Mouse (Mus musculus): ENCODE data around the gene Lin28a. TPM values are rescaled to one million over a fixed set of nuclear protein-coding genes. Genes with fewer than 3 reads are reported as not detected.

Gene Lin28a
- polyA plus RNA-seq (2015; fragmentation: Nextera tagmentation; extraction: Ambion mirVana) = 1.8 and 2.0 TPM in 2 replicates

DNA sequence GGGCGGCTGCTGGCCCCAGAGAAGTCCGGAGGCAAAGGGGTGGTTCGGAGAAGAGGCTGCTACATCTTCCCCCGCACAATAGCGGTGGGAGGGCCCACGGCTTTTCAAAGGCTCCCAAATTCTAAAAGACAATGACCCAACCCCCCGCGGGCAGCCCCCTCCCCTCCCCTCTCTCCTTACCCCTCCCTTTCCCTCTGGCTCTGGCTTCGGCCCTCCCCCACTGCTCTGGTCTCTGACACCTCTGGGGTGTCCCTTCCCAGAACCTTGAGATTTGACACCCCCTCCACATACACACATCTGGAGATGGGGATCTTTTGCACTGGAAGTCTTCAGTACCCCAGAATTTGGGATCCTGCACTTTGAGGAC, at the start of gene Lin28a:
Lin28a (minus strand) TSS at position 63 of the 367 bp plus-strand sequence.
- ATAC-seq (ENCODE audit: low read depth) = no peak
- peak within 1 kb of the TSS; percentile 41 for H3K4me3 ChIP-seq (replicated peaks)
- H3K27ac ChIP-seq = peak within 1 kb of the TSS; percentile 66
- no peaks in the 10 kb centered on the region for H3K36me3 ChIP-seq
- DNase-seq = no peak
- peak within 1 kb of the TSS; percentile 49 for H3K4me2 ChIP-seq
- no peaks in the 10 kb centered on the region for H3K9me3 ChIP-seq (replicated peaks)
- peak within 1 kb of the TSS; percentile 23; the same call in 1 of the 2 replicates for H3K9ac ChIP-seq
- peaks cover 67% of the 10 kb centered on the region for H3K27me3 ChIP-seq
- WGBS (ENCODE audit: insufficient replicate concordance) = under 1% methylated on average over 9 of the region's 9 CpGs
- H3K4me1 ChIP-seq (replicated peaks) = peaks cover 4% of the 10 kb centered on the region

DNA sequence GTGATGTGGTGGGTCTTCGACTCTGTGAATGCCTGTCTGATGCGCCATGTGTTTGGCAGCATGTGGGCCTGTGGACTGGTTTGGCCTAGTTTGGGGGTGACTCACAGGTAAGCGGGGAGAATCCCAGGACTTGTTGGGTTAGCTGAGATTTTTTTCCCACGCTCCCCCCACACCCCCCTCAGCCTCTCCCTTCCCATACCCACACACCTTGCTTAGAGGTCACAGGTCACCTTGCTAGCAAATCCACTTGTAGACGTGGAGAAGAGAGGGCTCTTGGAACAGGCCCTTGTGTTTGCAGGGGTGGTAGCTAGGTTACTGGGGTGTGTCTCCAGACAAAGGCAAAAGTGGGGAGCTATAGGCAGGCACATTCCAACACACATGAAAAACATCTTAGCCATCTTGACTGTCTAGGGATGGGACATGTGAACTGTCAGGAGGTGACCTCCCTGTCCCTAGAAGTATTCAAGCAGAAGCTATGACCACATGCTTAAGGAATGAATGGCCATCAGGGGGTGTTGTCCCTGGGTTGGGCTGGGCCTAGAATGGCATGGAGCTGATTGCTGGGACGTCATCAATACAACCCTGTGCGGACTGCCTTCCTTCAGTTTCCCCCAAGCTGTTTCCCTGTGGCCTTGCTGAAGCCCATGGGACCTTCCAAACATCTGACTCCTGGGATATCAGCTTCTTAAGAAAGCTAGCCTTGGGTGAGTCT, 49.3 kb upstream of the Lin28a start:
- DNase-seq (no peak), ATAC-seq (ENCODE audit: low read depth) (no peak)
- H3K27ac ChIP-seq = no peak overlapping the region
- no peak overlapping the region for H3K9ac ChIP-seq
- no peaks in the 10 kb centered on the region for H3K9me3 ChIP-seq (replicated peaks)
- peaks cover 25% of the 10 kb centered on the region for H3K27me3 ChIP-seq
- H3K4me3 ChIP-seq (replicated peaks) = no peak overlapping the region
- no peaks in the 10 kb centered on the region; the same call in 1 of the 2 replicates for H3K4me1 ChIP-seq (replicated peaks)
- H3K36me3 ChIP-seq = no peaks in the 10 kb centered on the region
- WGBS (ENCODE audit: insufficient replicate concordance) = 73% methylated on average over 7 of the region's 7 CpGs
- no peak overlapping the region for H3K4me2 ChIP-seq

DNA sequence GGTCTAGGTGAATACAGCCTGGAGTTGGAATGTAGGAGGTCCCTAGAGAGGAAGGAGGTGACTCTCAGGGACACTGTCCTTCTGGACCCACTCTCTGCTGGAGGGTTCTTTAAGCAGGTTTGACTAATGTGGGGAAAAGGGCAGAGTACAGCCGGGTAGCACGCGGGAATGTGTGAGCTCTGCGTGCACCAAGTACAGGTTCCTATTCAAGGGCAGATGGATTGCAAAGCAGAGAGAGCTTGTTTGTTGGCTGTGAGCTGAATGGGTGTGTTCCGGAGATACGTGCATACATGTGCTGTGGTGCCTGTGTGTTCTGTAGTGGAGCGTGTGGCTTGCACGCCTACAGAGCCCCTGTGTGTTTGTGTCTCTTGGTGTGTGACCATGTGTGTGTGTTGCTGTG, 48.7 kb upstream of the Lin28a start:
- Histone ChIP-seq H3K27me3 (peaks cover 25% of the 10 kb centered on the region), H3K4me3 (replicated peaks) (no peak overlapping the region), H3K9ac (no peak overlapping the region), H3K27ac (no peak overlapping the region), H3K36me3 (no peaks in the 10 kb centered on the region), H3K4me2 (no peak overlapping the region), H3K4me1 (replicated peaks) (peaks cover 5% of the 10 kb centered on the region), H3K9me3 (replicated peaks) (no peaks in the 10 kb centered on the region)
- ATAC-seq (ENCODE audit: low read depth) (no peak), DNase-seq (no peak)
- WGBS (ENCODE audit: insufficient replicate concordance) = 76% methylated on average over 8 of the region's 8 CpGs

DNA sequence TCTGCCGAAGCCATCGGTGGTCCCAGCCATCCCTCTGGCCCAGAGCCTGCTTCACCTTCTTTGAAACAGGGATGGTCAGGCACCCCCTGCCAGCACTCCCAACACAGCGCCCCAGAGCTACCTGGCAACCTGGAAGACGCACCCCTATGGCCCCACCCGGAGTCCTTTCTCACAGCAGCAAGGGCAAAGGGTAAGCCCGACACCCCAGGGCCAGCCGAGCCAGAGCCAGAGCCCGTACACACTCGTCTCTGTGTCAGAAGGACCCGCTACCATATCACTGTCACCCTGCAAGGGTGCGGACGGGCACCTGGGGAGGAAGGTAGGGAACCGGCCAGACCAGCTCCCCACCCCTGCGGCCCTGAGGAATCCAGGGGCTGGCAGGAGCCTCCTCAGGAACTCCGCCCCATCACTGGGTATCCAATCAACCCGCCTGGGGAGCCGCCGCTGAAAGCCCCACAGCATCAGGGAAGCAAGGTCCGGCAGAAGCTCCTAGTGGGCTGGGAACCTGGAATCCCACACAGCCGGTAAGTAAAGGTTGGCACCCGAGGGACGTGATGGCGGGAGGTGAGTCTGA, 46.9 kb upstream of the Lin28a start:
- Histone ChIP-seq H3K4me3 (replicated peaks) (no peak overlapping the region), H3K4me1 (replicated peaks) (peaks cover 19% of the 10 kb centered on the region), H3K27ac (no peak overlapping the region), H3K27me3 (peaks cover 32% of the 10 kb centered on the region), H3K36me3 (no peaks in the 10 kb centered on the region), H3K4me2 (no peak overlapping the region), H3K9me3 (replicated peaks) (no peaks in the 10 kb centered on the region), H3K9ac (no peak overlapping the region)
- no peak for DNase-seq
- 28% methylated on average over 23 of the region's 23 CpGs for WGBS (ENCODE audit: insufficient replicate concordance)
- no peak for ATAC-seq (ENCODE audit: low read depth)

DNA sequence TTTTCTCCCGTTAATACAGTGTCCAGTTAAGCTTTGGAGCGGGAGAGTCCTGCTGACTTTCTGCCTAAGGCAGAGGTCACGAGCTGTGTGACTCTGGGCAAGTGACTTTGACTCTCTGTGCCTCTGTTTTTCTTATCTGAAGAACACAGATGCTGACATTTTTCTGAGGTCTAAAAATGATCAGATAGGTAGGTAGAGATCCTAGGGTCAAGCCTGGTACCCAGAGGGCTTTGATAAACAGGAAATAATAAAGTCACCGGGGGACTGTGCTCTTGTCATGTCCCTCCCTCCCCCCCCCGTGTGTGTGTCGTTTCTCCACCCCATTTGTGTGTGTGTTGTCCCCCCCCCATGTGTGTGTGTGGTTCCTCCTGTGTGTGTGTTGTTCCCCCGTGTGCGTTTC, 43.9 kb upstream of the Lin28a start:
- peaks cover 44% of the 10 kb centered on the region for H3K27me3 ChIP-seq
- DNase-seq = no peak
- peak; percentile 35 for ATAC-seq (ENCODE audit: low read depth)
- no peaks in the 10 kb centered on the region for H3K36me3 ChIP-seq
- WGBS (ENCODE audit: insufficient replicate concordance) = 34% methylated on average over 8 of the region's 8 CpGs
- no peak overlapping the region for H3K4me2 ChIP-seq
- peaks cover 26% of the 10 kb centered on the region for H3K4me1 ChIP-seq (replicated peaks)
- H3K27ac ChIP-seq = no peak overlapping the region
- no peak overlapping the region for H3K9ac ChIP-seq
- H3K4me3 ChIP-seq (replicated peaks) = no peak overlapping the region
- H3K9me3 ChIP-seq (replicated peaks) = no peaks in the 10 kb centered on the region

DNA sequence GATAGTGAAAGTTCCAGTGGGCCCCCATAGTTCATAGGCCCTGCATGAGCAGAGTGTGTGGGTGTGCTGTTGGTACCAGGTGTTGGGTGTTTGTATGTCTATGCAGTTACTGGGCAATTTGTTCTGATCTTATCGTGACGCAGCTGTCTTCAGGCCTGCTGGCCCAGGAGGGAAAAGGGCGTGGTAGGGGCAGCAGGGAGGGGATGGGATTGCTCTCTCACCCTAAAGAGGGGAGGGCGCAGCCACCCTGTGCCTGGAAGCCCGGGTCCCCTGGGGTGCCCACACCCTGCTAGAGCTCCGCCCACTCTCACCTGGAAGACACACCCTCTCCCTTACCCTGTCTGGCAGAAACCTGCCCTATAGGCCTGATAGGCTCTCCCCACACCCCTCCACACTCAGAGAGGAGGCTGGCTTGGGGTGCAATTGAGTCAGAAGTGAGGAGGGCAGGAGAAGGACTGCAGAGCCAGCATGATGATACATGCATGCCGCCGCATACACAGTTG, 43.4 kb upstream of the Lin28a start:
- no peaks in the 10 kb centered on the region for H3K36me3 ChIP-seq
- no peak overlapping the region for H3K4me2 ChIP-seq
- H3K9me3 ChIP-seq (replicated peaks) = no peaks in the 10 kb centered on the region
- H3K27ac ChIP-seq = no peak overlapping the region
- H3K9ac ChIP-seq = no peak overlapping the region
- DNase-seq = peak; percentile 40
- WGBS (ENCODE audit: insufficient replicate concordance) = 37% methylated on average over 8 of the region's 8 CpGs
- ATAC-seq (ENCODE audit: low read depth) = peak; percentile 57
- no peak overlapping the region for H3K4me3 ChIP-seq (replicated peaks)
- H3K27me3 ChIP-seq = peaks cover 42% of the 10 kb centered on the region
- peaks cover 26% of the 10 kb centered on the region for H3K4me1 ChIP-seq (replicated peaks)

DNA sequence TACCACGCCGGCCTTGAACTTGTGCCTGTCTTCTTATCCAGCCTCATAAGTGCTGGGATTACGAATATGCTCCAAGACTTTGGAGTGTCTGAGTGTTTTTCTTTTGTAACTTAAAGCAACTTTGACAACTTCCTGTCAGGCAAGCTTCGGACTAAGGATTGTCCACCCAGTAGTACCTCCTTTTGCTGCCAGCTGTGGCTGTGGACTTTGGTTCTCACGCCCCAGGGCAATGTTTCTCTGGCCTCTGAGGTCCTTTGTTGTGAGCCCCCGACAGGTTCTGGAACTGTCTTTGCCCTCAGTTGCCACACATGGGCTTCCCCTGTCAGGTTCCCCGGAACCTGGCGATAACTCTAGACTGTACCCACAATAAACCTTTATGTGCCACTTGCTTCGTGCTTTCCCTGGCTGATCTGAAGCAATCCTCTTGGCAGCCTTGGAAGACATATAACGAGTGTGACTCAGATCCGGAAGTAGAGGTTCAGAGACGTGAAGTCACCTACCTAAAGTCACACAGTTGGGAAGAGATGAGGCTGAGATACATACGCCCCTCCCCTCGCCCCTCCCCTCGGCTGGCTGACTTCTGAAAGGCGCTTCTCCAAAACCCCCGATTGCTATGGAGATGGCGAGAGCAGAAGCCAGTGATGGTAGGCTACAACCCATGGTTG, 42.7 kb upstream of the Lin28a start:
- Histone ChIP-seq H3K9me3 (replicated peaks) (no peaks in the 10 kb centered on the region), H3K27ac (no peak overlapping the region), H3K4me2 (no peak overlapping the region), H3K36me3 (no peaks in the 10 kb centered on the region), H3K4me3 (replicated peaks) (no peak overlapping the region), H3K4me1 (replicated peaks) (peaks cover 26% of the 10 kb centered on the region), H3K27me3 (peaks cover 35% of the 10 kb centered on the region), H3K9ac (no peak overlapping the region)
- 49% methylated on average over 18 of the region's 18 CpGs for WGBS (ENCODE audit: insufficient replicate concordance)
- DNase-seq (no peak), ATAC-seq (ENCODE audit: low read depth) (no peak)

DNA sequence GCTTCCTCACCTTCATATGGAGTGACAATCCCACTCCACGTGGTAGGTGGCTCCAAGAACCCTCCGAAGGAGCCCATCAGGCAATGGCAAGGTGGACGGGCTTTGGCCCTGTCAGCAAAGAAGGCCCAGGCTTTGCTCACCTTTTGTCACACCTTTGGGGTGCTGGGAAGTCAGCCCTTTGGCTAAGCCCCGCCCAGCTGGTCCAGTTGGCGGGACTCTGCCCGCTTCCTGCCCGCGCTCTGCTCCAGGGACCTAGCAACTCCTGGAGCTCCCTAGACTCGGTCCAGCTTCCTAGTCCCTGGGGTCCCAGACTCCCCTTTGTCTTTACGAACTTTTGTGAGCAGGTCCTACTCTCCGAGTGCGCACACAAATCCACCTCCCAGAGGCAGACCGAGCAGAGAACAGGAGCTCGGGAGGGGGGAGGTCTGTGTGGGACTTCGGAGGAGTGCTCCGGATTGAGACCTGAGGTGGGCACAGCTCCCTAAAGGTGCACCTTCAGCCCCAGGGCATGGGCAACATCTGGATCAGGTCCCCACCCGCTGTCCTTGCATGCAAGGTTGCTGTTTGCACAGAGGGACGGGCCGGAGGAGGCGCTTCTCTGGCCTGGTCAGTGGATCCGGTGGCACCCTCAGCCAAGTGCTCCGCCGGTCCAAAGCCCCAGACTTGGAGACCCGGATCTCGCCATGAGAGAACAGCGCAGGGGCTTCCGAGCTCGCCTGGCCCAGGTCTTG, 41.7 kb upstream of the Lin28a start, which contains the start of gene Crybg2:
Crybg2 (plus strand) TSS at position 681 of the 731 bp plus-strand sequence.
- 55% methylated on average over 28 of the region's 28 CpGs for WGBS (ENCODE audit: insufficient replicate concordance)
- ATAC-seq (ENCODE audit: low read depth) (no peak), DNase-seq (no peak)
- Histone ChIP-seq H3K36me3 (no peaks in the 10 kb centered on the region), H3K27me3 (peaks cover 31% of the 10 kb centered on the region), H3K4me3 (replicated peaks) (no peak within 1 kb of the TSS), H3K4me2 (peak within 1 kb of the TSS; percentile 15; the same call in 1 of the 2 replicates), H3K27ac (no peak within 1 kb of the TSS), H3K9ac (no peak within 1 kb of the TSS), H3K9me3 (replicated peaks) (no peaks in the 10 kb centered on the region), H3K4me1 (replicated peaks) (peaks cover 26% of the 10 kb centered on the region)

DNA sequence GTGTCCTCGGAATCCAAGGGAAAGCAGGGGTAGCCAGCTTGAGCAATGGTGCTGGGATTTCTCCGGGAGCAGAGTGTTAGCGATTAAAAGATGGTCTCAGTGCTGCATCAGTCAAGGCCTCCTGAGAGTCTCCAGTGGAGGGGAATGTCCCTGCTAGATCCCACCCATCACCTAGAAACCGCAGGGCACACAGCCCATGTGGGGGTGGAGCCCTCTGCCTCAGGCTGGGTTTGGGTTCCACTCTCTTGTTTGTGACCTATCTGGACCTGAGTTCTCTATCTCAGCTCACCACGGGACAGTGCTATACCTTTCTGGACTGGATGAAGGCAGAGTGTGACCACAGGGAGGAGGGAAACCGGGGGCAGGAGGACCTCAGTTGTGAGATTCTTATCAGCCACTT, 40.3 kb upstream of the Lin28a start:
- Histone ChIP-seq H3K4me2 (peak overlapping the region; percentile 46), H3K4me3 (replicated peaks) (no peak overlapping the region), H3K27me3 (peaks cover 23% of the 10 kb centered on the region; the same call in 1 of the 2 replicates), H3K4me1 (replicated peaks) (peaks cover 26% of the 10 kb centered on the region), H3K36me3 (no peaks in the 10 kb centered on the region), H3K9me3 (replicated peaks) (no peaks in the 10 kb centered on the region), H3K9ac (no peak overlapping the region), H3K27ac (no peak overlapping the region)
- WGBS (ENCODE audit: insufficient replicate concordance) = 53% methylated on average over 6 of the region's 6 CpGs
- DNase-seq = no peak
- no peak for ATAC-seq (ENCODE audit: low read depth)

DNA sequence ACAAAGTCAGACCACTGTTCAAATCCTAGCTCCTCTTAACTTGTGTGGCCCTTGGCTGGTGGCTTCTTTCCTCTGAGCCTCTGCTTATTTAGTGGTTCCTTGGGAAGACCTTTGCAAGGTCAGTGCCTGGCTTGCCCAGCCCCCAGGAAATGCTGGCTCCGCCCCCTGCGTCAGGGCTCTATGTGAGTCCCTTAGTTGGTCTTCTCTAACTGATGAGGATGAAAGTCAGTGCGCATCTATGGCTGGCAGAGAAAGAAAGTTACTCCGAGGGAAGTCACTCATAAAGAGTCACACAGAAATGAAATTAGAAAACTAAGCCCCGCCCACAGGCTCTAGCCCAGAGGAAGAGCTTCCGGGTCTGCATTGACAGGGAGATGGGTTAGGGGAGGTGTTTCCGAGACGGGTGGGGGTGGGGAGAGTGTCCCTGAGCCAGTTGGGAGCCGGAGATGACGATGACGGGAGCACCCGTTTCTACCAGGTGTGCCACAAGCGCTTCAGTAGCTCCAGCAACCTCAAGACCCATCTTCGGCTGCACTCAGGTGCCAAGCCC, 39.6 kb upstream of the Lin28a start:
- H3K9ac ChIP-seq = no peak overlapping the region
- H3K36me3 ChIP-seq = no peaks in the 10 kb centered on the region
- H3K4me1 ChIP-seq (replicated peaks) = peaks cover 26% of the 10 kb centered on the region
- H3K9me3 ChIP-seq (replicated peaks) = no peaks in the 10 kb centered on the region
- ATAC-seq (ENCODE audit: low read depth) (no peak), DNase-seq (no peak)
- peak overlapping the region; percentile 46 for H3K4me2 ChIP-seq
- WGBS (ENCODE audit: insufficient replicate concordance) = 18% methylated on average over 14 of the region's 14 CpGs
- H3K27ac ChIP-seq = no peak overlapping the region
- peak overlapping the region; percentile 23 for H3K4me3 ChIP-seq (replicated peaks)
- peaks cover 23% of the 10 kb centered on the region; the same call in 1 of the 2 replicates for H3K27me3 ChIP-seq

Data from liver, embryonic 13.5 days (tissue).